Mouse (Mus musculus): ENCODE data around the gene Pi4kb. TPM values are rescaled to one million over a fixed set of nuclear protein-coding genes. Genes with fewer than 3 reads are reported as not detected.

Gene Pi4kb
- polyA plus RNA-seq, 1 experiment from 2014 or later: 23.1 TPM

- Histone ChIP-seq H3K9me3 (ENCODE audit: control insufficient read depth, low read length) (no peaks in the 10 kb centered on the region), H3K27ac (ENCODE audit: low read depth, low read length) (peak overlapping the region; percentile 46; the same call in 1 of the 2 replicates), H3K4me1 (replicated peaks; ENCODE audit: control insufficient read depth, insufficient read depth, low read length) (no peaks in the 10 kb centered on the region; the same call in 1 of the 2 replicates), H3K27me3 (ENCODE audit: control insufficient read depth, insufficient read depth, low read length) (no peaks in the 10 kb centered on the region), H3K4me3 (ENCODE audit: low read depth, low read length) (no peak overlapping the region), H3K9ac (ENCODE audit: low read length) (no peak overlapping the region; the same call in 1 of the 2 replicates), H3K36me3 (ENCODE audit: control insufficient read depth, insufficient read depth, low read length) (peaks cover 7% of the 10 kb centered on the region; the same call in 1 of the 2 replicates), H3K4me2 (ENCODE audit: low read depth, low read length, severe bottlenecking) (no peak overlapping the region)
- ATAC-seq (replicated peaks; ENCODE audit: low FRiP score): peak; percentile 68
- DNase-seq (ENCODE audit: low spot score): peak; percentile 49
- WGBS: 58% methylated on average over 4 of the region's 4 CpGs
These were observed 28.0 kb downstream of the Pi4kb start for GRCm38 (mm10) chr3:95002569-95002968.

DNA sequence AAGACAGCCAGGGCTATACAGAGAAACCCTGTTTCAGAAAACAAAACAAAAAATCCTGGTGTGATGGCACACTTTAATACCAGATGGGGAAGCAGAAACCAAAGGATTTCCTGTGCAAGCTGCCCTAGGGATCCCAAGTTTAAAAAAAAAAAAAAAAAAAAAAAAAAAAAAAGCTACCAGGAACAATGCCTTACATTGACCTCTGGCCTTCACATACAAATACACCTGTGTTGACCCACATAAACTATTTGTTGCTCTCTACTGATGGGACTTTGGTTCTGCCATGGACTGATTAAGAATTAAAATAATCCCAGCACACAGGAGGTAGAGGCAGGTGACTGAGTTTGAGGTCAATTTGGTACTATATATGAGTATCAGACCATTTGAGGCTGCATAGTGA, 28.7 kb downstream of the Pi4kb start:
- Histone ChIP-seq H3K4me2 (ENCODE audit: low read depth, low read length, severe bottlenecking) (no peak overlapping the region), H3K4me3 (ENCODE audit: low read depth, low read length) (no peak overlapping the region), H3K27me3 (ENCODE audit: control insufficient read depth, insufficient read depth, low read length) (no peaks in the 10 kb centered on the region), H3K36me3 (ENCODE audit: control insufficient read depth, insufficient read depth, low read length) (peaks cover 12% of the 10 kb centered on the region; the same call in 1 of the 2 replicates), H3K27ac (ENCODE audit: low read depth, low read length) (no peak overlapping the region), H3K9me3 (ENCODE audit: control insufficient read depth, low read length) (no peaks in the 10 kb centered on the region), H3K4me1 (replicated peaks; ENCODE audit: control insufficient read depth, insufficient read depth, low read length) (no peaks in the 10 kb centered on the region; the same call in 1 of the 2 replicates), H3K9ac (ENCODE audit: low read length) (no peak overlapping the region)
- no peak for DNase-seq (ENCODE audit: low spot score)
- no peak for ATAC-seq (replicated peaks; ENCODE audit: low FRiP score)

GRCm38 (mm10) chr3:95005651-95006050, 31.1 kb downstream of the Pi4kb start:
- H3K9ac ChIP-seq (ENCODE audit: low read length): no peak overlapping the region
- H3K27ac ChIP-seq (ENCODE audit: low read depth, low read length): no peak overlapping the region
- H3K4me1 ChIP-seq (replicated peaks; ENCODE audit: control insufficient read depth, insufficient read depth, low read length): peaks cover 2% of the 10 kb centered on the region; the same call in 1 of the 2 replicates
- DNase-seq (ENCODE audit: low spot score): no peak
- no peaks in the 10 kb centered on the region for H3K27me3 ChIP-seq (ENCODE audit: control insufficient read depth, insufficient read depth, low read length)
- H3K4me2 ChIP-seq (ENCODE audit: low read depth, low read length, severe bottlenecking): no peak overlapping the region
- no peak for ATAC-seq (replicated peaks; ENCODE audit: low FRiP score)
- whole genome bisulfite sequencing: 88% methylated on average over 3 of the region's 3 CpGs
- H3K9me3 ChIP-seq (ENCODE audit: control insufficient read depth, low read length): no peaks in the 10 kb centered on the region
- peaks cover 10% of the 10 kb centered on the region for H3K36me3 ChIP-seq (ENCODE audit: control insufficient read depth, insufficient read depth, low read length)
- H3K4me3 ChIP-seq (ENCODE audit: low read depth, low read length): no peak overlapping the region

DNA sequence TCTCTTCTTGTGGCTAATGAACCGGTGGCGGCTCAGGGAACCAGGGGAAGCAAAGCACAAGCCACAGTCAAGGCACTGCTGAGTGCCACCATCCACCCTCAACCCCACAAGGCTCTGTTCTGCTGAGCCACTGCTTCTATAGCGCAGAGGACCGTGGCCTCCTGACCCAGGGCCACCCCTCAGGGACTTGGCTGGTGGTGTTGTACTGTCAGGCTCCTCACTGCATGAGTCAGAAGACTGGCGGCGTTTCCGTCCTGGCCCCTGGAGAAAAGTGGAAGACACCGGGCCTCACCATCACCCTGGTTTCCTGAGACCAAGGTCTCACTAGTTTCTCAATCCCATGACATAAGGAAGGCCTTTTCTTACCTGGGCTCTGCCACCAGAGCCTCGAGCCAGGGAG, 33.2 kb downstream of the Pi4kb start:
- 86% methylated on average over 9 of the region's 9 CpGs for WGBS
- Histone ChIP-seq H3K27me3 (ENCODE audit: control insufficient read depth, insufficient read depth, low read length) (no peaks in the 10 kb centered on the region), H3K4me1 (replicated peaks; ENCODE audit: control insufficient read depth, insufficient read depth, low read length) (peaks cover 2% of the 10 kb centered on the region; the same call in 1 of the 2 replicates), H3K36me3 (ENCODE audit: control insufficient read depth, insufficient read depth, low read length) (peaks cover 17% of the 10 kb centered on the region), H3K4me2 (ENCODE audit: low read depth, low read length, severe bottlenecking) (no peak overlapping the region), H3K4me3 (ENCODE audit: low read depth, low read length) (no peak overlapping the region), H3K9ac (ENCODE audit: low read length) (no peak overlapping the region), H3K9me3 (ENCODE audit: control insufficient read depth, low read length) (no peaks in the 10 kb centered on the region), H3K27ac (ENCODE audit: low read depth, low read length) (no peak overlapping the region)
- DNase-seq (ENCODE audit: low spot score) (no peak), ATAC-seq (replicated peaks; ENCODE audit: low FRiP score) (no peak)

GRCm38 (mm10) chr3:95010396-95010795, 35.9 kb downstream of the Pi4kb start:
- no peaks in the 10 kb centered on the region for H3K27me3 ChIP-seq (ENCODE audit: control insufficient read depth, insufficient read depth, low read length)
- H3K36me3 ChIP-seq (ENCODE audit: control insufficient read depth, insufficient read depth, low read length): peaks cover 17% of the 10 kb centered on the region
- no peak overlapping the region for H3K4me2 ChIP-seq (ENCODE audit: low read depth, low read length, severe bottlenecking)
- no peaks in the 10 kb centered on the region for H3K9me3 ChIP-seq (ENCODE audit: control insufficient read depth, low read length)
- H3K27ac ChIP-seq (ENCODE audit: low read depth, low read length): no peak overlapping the region
- H3K9ac ChIP-seq (ENCODE audit: low read length): no peak overlapping the region
- H3K4me1 ChIP-seq (replicated peaks; ENCODE audit: control insufficient read depth, insufficient read depth, low read length): peaks cover 11% of the 10 kb centered on the region; the same call in 1 of the 2 replicates
- 88% methylated on average over 7 of the region's 7 CpGs for WGBS
- H3K4me3 ChIP-seq (ENCODE audit: low read depth, low read length): no peak overlapping the region
- DNase-seq (ENCODE audit: low spot score): no peak
- no peak for ATAC-seq (replicated peaks; ENCODE audit: low FRiP score)

DNA sequence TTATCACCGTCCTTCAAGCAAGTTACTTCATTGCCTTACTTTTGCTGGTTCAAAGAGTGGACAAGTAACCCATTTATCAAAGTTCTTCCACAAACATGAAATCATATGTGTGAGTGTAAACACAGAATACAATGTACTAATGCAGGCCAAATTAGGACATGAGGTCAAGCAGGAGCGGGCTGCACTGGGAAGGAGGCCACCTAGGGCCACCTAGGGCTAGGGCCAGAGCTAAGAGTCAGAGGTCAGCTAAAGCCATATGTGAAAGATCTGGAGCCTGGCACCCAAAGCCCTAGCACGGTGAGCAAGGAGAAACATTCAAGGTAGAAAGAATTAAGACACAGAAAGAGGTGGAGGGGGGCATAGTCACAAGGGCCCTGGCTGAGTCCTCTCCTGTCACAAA, 38.5 kb downstream of the Pi4kb start:
- no peak overlapping the region for H3K4me2 ChIP-seq (ENCODE audit: low read depth, low read length, severe bottlenecking)
- no peaks in the 10 kb centered on the region for H3K27me3 ChIP-seq (ENCODE audit: control insufficient read depth, insufficient read depth, low read length)
- 87% methylated on average over 3 of the region's 3 CpGs for WGBS
- DNase-seq (ENCODE audit: low spot score) (no peak), ATAC-seq (replicated peaks; ENCODE audit: low FRiP score) (no peak)
- H3K9me3 ChIP-seq (ENCODE audit: control insufficient read depth, low read length): no peaks in the 10 kb centered on the region
- H3K36me3 ChIP-seq (ENCODE audit: control insufficient read depth, insufficient read depth, low read length): peaks cover 15% of the 10 kb centered on the region
- peaks cover 13% of the 10 kb centered on the region; the same call in 1 of the 2 replicates for H3K4me1 ChIP-seq (replicated peaks; ENCODE audit: control insufficient read depth, insufficient read depth, low read length)
- H3K9ac ChIP-seq (ENCODE audit: low read length): no peak overlapping the region
- H3K4me3 ChIP-seq (ENCODE audit: low read depth, low read length): no peak overlapping the region
- no peak overlapping the region for H3K27ac ChIP-seq (ENCODE audit: low read depth, low read length)

GRCm38 (mm10) chr3:95013699-95014427, 39.3 kb downstream of the Pi4kb start:
- ATAC-seq (replicated peaks; ENCODE audit: low FRiP score) (no peak), DNase-seq (ENCODE audit: low spot score) (no peak)
- WGBS: 11% methylated on average over 13 of the region's 13 CpGs
- no peaks in the 10 kb centered on the region for H3K27me3 ChIP-seq (ENCODE audit: control insufficient read depth, insufficient read depth, low read length)
- peak overlapping the region; percentile 85 for H3K4me3 ChIP-seq (ENCODE audit: low read depth, low read length)
- peak overlapping the region; percentile 98 for H3K4me2 ChIP-seq (ENCODE audit: low read depth, low read length, severe bottlenecking)
- peaks cover 11% of the 10 kb centered on the region; the same call in 1 of the 2 replicates for H3K4me1 ChIP-seq (replicated peaks; ENCODE audit: control insufficient read depth, insufficient read depth, low read length)
- peaks cover 11% of the 10 kb centered on the region for H3K36me3 ChIP-seq (ENCODE audit: control insufficient read depth, insufficient read depth, low read length)
- H3K9ac ChIP-seq (ENCODE audit: low read length): peak overlapping the region; percentile 83
- no peaks in the 10 kb centered on the region for H3K9me3 ChIP-seq (ENCODE audit: control insufficient read depth, low read length)
- no peak overlapping the region for H3K27ac ChIP-seq (ENCODE audit: low read depth, low read length)

GRCm38 (mm10) chr3:95014428-95015151, 40.1 kb downstream of the Pi4kb start:
- Histone ChIP-seq H3K4me1 (replicated peaks; ENCODE audit: control insufficient read depth, insufficient read depth, low read length) (peaks cover 11% of the 10 kb centered on the region; the same call in 1 of the 2 replicates), H3K4me3 (ENCODE audit: low read depth, low read length) (peak overlapping the region; percentile 85), H3K9me3 (ENCODE audit: control insufficient read depth, low read length) (no peaks in the 10 kb centered on the region), H3K4me2 (ENCODE audit: low read depth, low read length, severe bottlenecking) (peak overlapping the region; percentile 98), H3K9ac (ENCODE audit: low read length) (peak overlapping the region; percentile 83), H3K27ac (ENCODE audit: low read depth, low read length) (peak overlapping the region; percentile 73), H3K36me3 (ENCODE audit: control insufficient read depth, insufficient read depth, low read length) (peaks cover 11% of the 10 kb centered on the region), H3K27me3 (ENCODE audit: control insufficient read depth, insufficient read depth, low read length) (no peaks in the 10 kb centered on the region)
- peak; percentile 23 for ATAC-seq (replicated peaks; ENCODE audit: low FRiP score)
- WGBS: under 1% methylated on average over 44 of the region's 44 CpGs
- no peak for DNase-seq (ENCODE audit: low spot score)
